Mouse (Mus musculus) CH12.LX (cell line): ENCODE measurements around the gene Slc22a26. TPM values are rescaled to one million over a fixed set of nuclear protein-coding genes. Genes with fewer than 3 reads are reported as not detected.
"Not testable (repeated sequence)": the region's sequence is repeated elsewhere in the genome, so short reads cannot be mapped to it uniquely, and the experiment has no call there.

Source experiments
- DNase-seq: peaks from one replicate; pipeline ENCODE4 v3.0.0-alpha.2; 2013; ENCODE audit errors: extremely low read depth
- H3K27ac ChIP-seq: 2 replicates; pipeline ENCODE4 v1.5.1; 2012; ENCODE audit warnings: low read depth, mild to moderate bottlenecking, control low read depth, moderate library complexity; ENCODE audit not compliant: insufficient read depth
- H3K27me3 ChIP-seq: replicated peaks from 2 replicates; pipeline ENCODE3; 2012; ENCODE audit warnings: inconsistent platforms
- H3K36me3 ChIP-seq, 2 experiments: replicated peaks in 1 of 2; 2 replicates each; pipeline versions ENCODE3 to v1.6.1; 2012; ENCODE audit warnings: inconsistent platforms in 1 of 2, low read length in 1 of 2, mild to moderate bottlenecking in 1 of 2, mixed read lengths in 1 of 2, moderate library complexity in 1 of 2; ENCODE audit not compliant: control insufficient read depth in 1 of 2, insufficient read depth in 1 of 2
- H3K4me1 ChIP-seq, 2 experiments: 2 replicates each; pipeline ENCODE4 v1.6.1; 2012; ENCODE audit warnings: inconsistent platforms in 1 of 2, moderate library complexity in 1 of 2; ENCODE audit not compliant: insufficient read depth in 2 of 2, control insufficient read depth in 1 of 2
- H3K4me2 ChIP-seq: 2 replicates; pipeline ENCODE4 v1.6.1; 2012; ENCODE audit warnings: low read depth, mild to moderate bottlenecking, control low read depth; ENCODE audit not compliant: poor library complexity, insufficient read depth, severe bottlenecking
- H3K4me3 ChIP-seq, 3 experiments: fragments of 150-350 bp in 1 of 3; sonication (generic) in 1 of 3; replicated peaks in 1 of 3; 2 replicates each; pipeline versions ENCODE3 to v1.5.1; 2011 to 2012; ENCODE audit warnings: low read depth in 2 of 3, low read length in 2 of 3, mild to moderate bottlenecking in 2 of 3, moderate library complexity in 2 of 3, control low read depth in 1 of 3, improper control_type of control experiment in 1 of 3, inconsistent platforms in 1 of 3, mixed read lengths in 1 of 3; ENCODE audit not compliant: poor library complexity in 1 of 3
- H3K79me2 ChIP-seq: replicated peaks from 2 replicates; pipeline ENCODE4 v1.6.1; 2012; ENCODE audit warnings: mild to moderate bottlenecking, moderate library complexity; ENCODE audit not compliant: control insufficient read depth, poor library complexity, insufficient read depth, severe bottlenecking; ENCODE audit errors: extremely low read depth
- H3K9ac ChIP-seq: 2 replicates; pipeline ENCODE4 v1.6.1; 2012; ENCODE audit warnings: low read depth, mild to moderate bottlenecking, control low read depth, moderate library complexity; ENCODE audit not compliant: insufficient read depth
- H3K9me3 ChIP-seq: replicated peaks from 2 replicates; pipeline ENCODE3; 2012; ENCODE audit warnings: low read length, inconsistent platforms, mixed read lengths
- BHLHE40 ChIP-seq: IDR thresholded peaks from 2 replicates; pipeline ENCODE4 v1.6.1; 2011; ENCODE audit warnings: mild to moderate bottlenecking, low read depth, low read length, improper control_type of control experiment
- CHD1 ChIP-seq: IDR thresholded peaks from 2 replicates; pipeline ENCODE4 v1.6.1; 2012; ENCODE audit warnings: low read depth, low read length, improper control_type of control experiment, inconsistent platforms
- E2F4 ChIP-seq: IDR thresholded peaks from 2 replicates; pipeline ENCODE4 v1.6.1; 2011; ENCODE audit warnings: low read depth, low read length, improper control_type of control experiment; ENCODE audit not compliant: insufficient replicate concordance
- ETS1 ChIP-seq: conservative IDR thresholded peaks from 2 replicates; pipeline ENCODE4 v1.6.1; 2012; ENCODE audit warnings: low read depth, mild to moderate bottlenecking, inconsistent platforms, low read length, improper control_type of control experiment, moderate library complexity
- GABPA ChIP-seq: IDR thresholded peaks from 2 replicates; pipeline ENCODE4 v1.6.1; 2012; ENCODE audit warnings: low read depth, low read length, improper control_type of control experiment, inconsistent platforms; ENCODE audit not compliant: insufficient replicate concordance
- HCFC1 ChIP-seq: IDR thresholded peaks from 2 replicates; pipeline ENCODE4 v1.6.1; 2012; ENCODE audit warnings: low read depth, mild to moderate bottlenecking, inconsistent platforms, low read length, improper control_type of control experiment
- JUND ChIP-seq: conservative IDR thresholded peaks from 2 replicates; pipeline ENCODE4 v1.6.1; 2011; ENCODE audit warnings: low read depth, low read length, improper control_type of control experiment
- KAT2A ChIP-seq: IDR thresholded peaks from 2 replicates; pipeline ENCODE4 v1.6.1; 2012; ENCODE audit warnings: low read length, improper control_type of control experiment, inconsistent platforms; ENCODE audit not compliant: insufficient replicate concordance
- MAFK ChIP-seq: IDR thresholded peaks from 2 replicates; pipeline ENCODE4 v1.6.1; 2011; ENCODE audit warnings: low read length, improper control_type of control experiment; ENCODE audit not compliant: insufficient replicate concordance
- MAX ChIP-seq: IDR thresholded peaks from 2 replicates; pipeline ENCODE4 v1.6.1; 2011; ENCODE audit warnings: low read length, improper control_type of control experiment
- POLR2A ChIP-seq: IDR thresholded peaks from 2 replicates; pipeline ENCODE4 v1.6.1; 2011; ENCODE audit warnings: low read depth, mild to moderate bottlenecking, improper control_type of control experiment, low read length
- POLR2AphosphoS2 ChIP-seq: IDR thresholded peaks from 2 replicates; pipeline ENCODE4 v1.6.1; 2011; ENCODE audit warnings: low read depth, low read length, improper control_type of control experiment
- TBP ChIP-seq: conservative IDR thresholded peaks from 2 replicates; pipeline ENCODE4 v1.6.1; 2011; ENCODE audit warnings: low read depth, low read length, improper control_type of control experiment
- UBTF ChIP-seq: IDR thresholded peaks from 2 replicates; pipeline ENCODE4 v1.6.1; 2012; ENCODE audit warnings: low read depth, mild to moderate bottlenecking, inconsistent platforms, low read length, improper control_type of control experiment, moderate library complexity
- USF1 ChIP-seq: IDR thresholded peaks from 2 replicates; pipeline ENCODE4 v1.6.1; 2014; ENCODE audit warnings: low read depth, mild to moderate bottlenecking, inconsistent platforms, low read length, improper control_type of control experiment
- USF2 ChIP-seq: conservative IDR thresholded peaks from 2 replicates; pipeline ENCODE4 v1.6.1; 2011; ENCODE audit warnings: low read depth, low read length, improper control_type of control experiment
- ZMIZ1 ChIP-seq: IDR thresholded peaks from 2 replicates; pipeline ENCODE4 v1.6.1; 2012; ENCODE audit warnings: low read depth, mild to moderate bottlenecking, inconsistent platforms, low read length, improper control_type of control experiment
- ZNF384 ChIP-seq: IDR thresholded peaks from 2 replicates; pipeline ENCODE4 v1.6.1; 2012; ENCODE audit warnings: low read depth, low read length, improper control_type of control experiment, inconsistent platforms
- dilution Hi-C: fragments of 300-500 bp; cut with MboI; formaldehyde crosslinking; loops from 2 replicates; pipeline ENCODE4 v1.14.3; 2020; ENCODE audit warnings: low sequenced_read_pairs; ENCODE audit not compliant: extremely low pct_unique_long_range_greater_than_20kb, extremely low pct_ligation_motif_present
- in situ Hi-C: fragments of 300-500 bp; cut with MboI; formaldehyde crosslinking; loops from 3 replicates; pipeline ENCODE4 v1.14.3; 2019; ENCODE audit warnings: low sequenced_read_pairs, low pct_ligation_motif_present, low pct_unique_long_range_greater_than_20kb, mixed read lengths
- polyA plus RNA-seq: library from polyadenylated mRNA; unstranded; fragments of >175 nt; gene quantifications from 2 replicates; pipeline ENCODE4 v1.2.1, GENCODE M21; 2012; ENCODE audit warnings: low read depth; ENCODE audit not compliant: insufficient read length
- total RNA-seq, 2 experiments: library from RNA; depleted of rRNA; stranded (reverse); fragments of 300-350 nt in 1 of 2; fragments of >200 nt in 1 of 2; gene quantifications; 2 replicates each; pipeline ENCODE4 v1.2.3; 2012 to 2014

Slc22a26 gene
- total and polyA plus RNA-seq, 3 experiments = not detected

GRCm38 (mm10) chr19:7766124-7766523, 36.3 kb downstream of the Slc22a26 start:
- dilution Hi-C loops = no loop called here
- no peaks in the 10 kb centered on the region for H3K36me3 ChIP-seq

GRCm38 (mm10) chr19:7765599-7765998, 36.9 kb downstream of the Slc22a26 start:
- Histone ChIP-seq H3K4me2 (no peak overlapping the region), H3K27me3 (no peaks in the 10 kb centered on the region), H3K4me1 (no peaks in the 10 kb centered on the region), H3K4me3 (no peak overlapping the region), H3K36me3 (no peaks in the 10 kb centered on the region), H3K27ac (no peak overlapping the region), H3K79me2 (no peaks in the 10 kb centered on the region), H3K9me3 (no peaks in the 10 kb centered on the region), H3K9ac (no peak overlapping the region)
- in situ Hi-C loops (no loop called here), dilution Hi-C loops (no loop called here)
- DNase-seq = no peak
- no peak for TF ChIP-seq BHLHE40
- no peak for TF ChIP-seq TBP
- TF ChIP-seq E2F4 = no peak
- TF ChIP-seq POLR2AphosphoS2 = no peak
- no peak for TF ChIP-seq ZNF384
- TF ChIP-seq UBTF = no peak

More at GRCm38 (mm10) chr19:7766124-7766523, 36.3 kb downstream of the Slc22a26 start:
- no peaks in the 10 kb centered on the region for H3K79me2 ChIP-seq
- no peaks in the 10 kb centered on the region for H3K27me3 ChIP-seq
- H3K27ac ChIP-seq = no peak overlapping the region
- H3K9me3 ChIP-seq = no peaks in the 10 kb centered on the region
- TF ChIP-seq GABPA = no peak
- TF ChIP-seq ZNF384 = no peak
- no peak for TF ChIP-seq UBTF
- no peak for TF ChIP-seq POLR2A
- TF ChIP-seq CHD1 = no peak
- TF ChIP-seq JUND = no peak
- TF ChIP-seq USF1 = no peak
- no peak for TF ChIP-seq MAX
- TF ChIP-seq ZMIZ1 = no peak
- TF ChIP-seq TBP = no peak
- TF ChIP-seq ETS1 = no peak
- no peak for TF ChIP-seq KAT2A
- TF ChIP-seq MAFK = no peak
- no peak for TF ChIP-seq HCFC1
- TF ChIP-seq USF2 = no peak
- no peak for TF ChIP-seq BHLHE40
- TF ChIP-seq, all 38 proteins: peak for 0
- no peak for DNase-seq
- in situ Hi-C loops = no loop called here
- no peak overlapping the region for H3K9ac ChIP-seq
- no peak overlapping the region for H3K4me2 ChIP-seq
- H3K4me3 ChIP-seq = no peak overlapping the region
- H3K4me1 ChIP-seq = no peaks in the 10 kb centered on the region

- in situ Hi-C loops, dilution Hi-C loops, H3K79me2 ChIP-seq, H3K27ac ChIP-seq, H3K4me2 ChIP-seq, H3K27me3 ChIP-seq, H3K36me3 ChIP-seq, H3K9me3 ChIP-seq, H3K4me3 ChIP-seq, DNase-seq, H3K4me1 ChIP-seq, H3K9ac ChIP-seq: not testable (repeated sequence)
Measured at GRCm38 (mm10) chr19:7753371-7753770, 49.1 kb downstream of the Slc22a26 start.
